Mouse (Mus musculus): ENCODE measurements around the gene Dguok.

- TF ChIP-seq POLR2A (IDR thresholded peaks at IDR 0.05; ENCODE audit: low read depth, low read length) (no peak), CTCF (IDR thresholded peaks at IDR 0.05; ENCODE audit: borderline replicate concordance, insufficient read depth, low read length) (no peak)
Measured at GRCm38 (mm10) chr6:83523194-83523593, 16.4 kb upstream of the Dguok start.

Measured in embryonic fibroblast, embryonic 13.5 days (primary cell).